Mouse (Mus musculus) ES-Bruce4 (cell line): ENCODE data around the gene Siah1a.

Source experiments
- CTCF ChIP-seq: IDR thresholded peaks from one replicate; pipeline ENCODE4 v1.8.1; 2011; ENCODE audit warnings: low read depth, low read length
- EP300 ChIP-seq: IDR thresholded peaks from 2 replicates; pipeline ENCODE4 v1.6.1; 2011; ENCODE audit warnings: low read depth, low read length; ENCODE audit not compliant: insufficient read depth
- POLR2A ChIP-seq: IDR thresholded peaks from one replicate; pipeline ENCODE4 v1.8.1; 2011; ENCODE audit warnings: low read length; ENCODE audit not compliant: insufficient read depth

GRCm38 (mm10) chr8:86706756-86707155 is 39.0 kb downstream of the Siah1a start:
- TF ChIP-seq POLR2A = no peak
- no peak for TF ChIP-seq CTCF
- TF ChIP-seq EP300 = no peak
